Mouse (Mus musculus): ENCODE results near the gene Rnf225. TPM values are rescaled to one million over a fixed set of nuclear protein-coding genes. Genes with fewer than 3 reads are reported as not detected.
A peak's percentile ranks its signal among the peaks of the same experiment; 100 is the strongest.
"Not testable (repeated sequence)": the region's sequence is repeated elsewhere in the genome, so short reads cannot be mapped to it uniquely, and the experiment has no call there.

The Rnf225 gene
- polyA plus RNA-seq, 1 experiment from 2014 or later, result 0.74 TPM

GRCm38 (mm10) chr7:12905146-12905545, 22.1 kb upstream of the Rnf225 start:
- Histone ChIP-seq H3K27me3 (no peaks in the 10 kb centered on the region), H3K4me1 (peaks cover 7% of the 10 kb centered on the region), H3K4me2 (no peak overlapping the region), H3K36me3 (ENCODE audit: poor library complexity, severe bottlenecking) (peaks cover 62% of the 10 kb centered on the region), H3K27ac (no peak overlapping the region), H3K9me3 (replicated peaks) (no peaks in the 10 kb centered on the region), H3K4me3 (no peak overlapping the region), H3K9ac (no peak overlapping the region)
- ATAC-seq, result no peak
- 91% methylated on average over 1 of the region's 1 CpGs for WGBS

- Histone ChIP-seq H3K9ac (peak overlapping the region; percentile 68), H3K36me3 (ENCODE audit: poor library complexity, severe bottlenecking) (peaks cover 47% of the 10 kb centered on the region), H3K4me2 (peak overlapping the region; percentile 64), H3K4me1 (peaks cover 7% of the 10 kb centered on the region), H3K27ac (peak overlapping the region; percentile 81), H3K27me3 (no peaks in the 10 kb centered on the region), H3K9me3 (replicated peaks) (no peaks in the 10 kb centered on the region), H3K4me3 (peak overlapping the region; percentile 49)
- WGBS, result 46% methylated on average over 7 of the region's 7 CpGs
- peak; percentile 43 for ATAC-seq
Observed at GRCm38 (mm10) chr7:12909498-12909962, 17.7 kb upstream of the Rnf225 start.

GRCm38 (mm10) chr7:12910181-12910668, 17.0 kb upstream of the Rnf225 start:
- Histone ChIP-seq H3K4me2 (peak overlapping the region; percentile 64), H3K9me3 (replicated peaks) (no peaks in the 10 kb centered on the region), H3K27ac (peak overlapping the region; percentile 81), H3K4me1 (peaks cover 7% of the 10 kb centered on the region), H3K9ac (peak overlapping the region; percentile 68), H3K27me3 (no peaks in the 10 kb centered on the region), H3K36me3 (ENCODE audit: poor library complexity, severe bottlenecking) (peaks cover 40% of the 10 kb centered on the region), H3K4me3 (peak overlapping the region; percentile 49)
- peak; percentile 88 for ATAC-seq
- WGBS, result 11% methylated on average over 19 of the region's 19 CpGs

- Histone ChIP-seq H3K4me3 (no peak overlapping the region), H3K4me1 (peaks cover 7% of the 10 kb centered on the region), H3K27me3 (no peaks in the 10 kb centered on the region), H3K36me3 (ENCODE audit: poor library complexity, severe bottlenecking) (peaks cover 7% of the 10 kb centered on the region), H3K9ac (no peak overlapping the region), H3K4me2 (no peak overlapping the region), H3K27ac (no peak overlapping the region), H3K9me3 (replicated peaks) (no peaks in the 10 kb centered on the region)
- ATAC-seq, result no peak
Observed at GRCm38 (mm10) chr7:12913556-12913955, 13.7 kb upstream of the Rnf225 start.

GRCm38 (mm10) chr7:12920495-12920894, 6.7 kb upstream of the Rnf225 start:
- not testable (repeated sequence) for H3K9me3 ChIP-seq (replicated peaks); H3K4me3 ChIP-seq; H3K27ac ChIP-seq; H3K9ac ChIP-seq; ATAC-seq; H3K27me3 ChIP-seq
- Histone ChIP-seq H3K36me3 (ENCODE audit: poor library complexity, severe bottlenecking) (peaks cover 24% of the 10 kb centered on the region), H3K4me1 (peaks cover 17% of the 10 kb centered on the region), H3K4me2 (0 out of 2 replicates have a peak overlapping the region, but pooled peaks have one; percentile 7)
- whole genome bisulfite sequencing, result 90% methylated on average over 7 of the region's 8 CpGs

- Histone ChIP-seq H3K27ac (peak overlapping the region; percentile 85), H3K9me3 (replicated peaks) (no peaks in the 10 kb centered on the region), H3K4me2 (peak overlapping the region; percentile 86), H3K36me3 (ENCODE audit: poor library complexity, severe bottlenecking) (peaks cover 32% of the 10 kb centered on the region), H3K4me1 (peaks cover 17% of the 10 kb centered on the region), H3K9ac (peak overlapping the region; percentile 82), H3K27me3 (peaks cover 3% of the 10 kb centered on the region), H3K4me3 (peak overlapping the region; percentile 80)
- WGBS, result 0% methylated on average over 3 of the region's 3 CpGs
- ATAC-seq, result no peak
Observed at GRCm38 (mm10) chr7:12921318-12921704, 5.9 kb upstream of the Rnf225 start.

- Histone ChIP-seq H3K27ac (peak within 1 kb of the TSS; percentile 85), H3K9me3 (replicated peaks) (no peaks in the 10 kb centered on the region), H3K9ac (peak within 1 kb of the TSS; percentile 85), H3K4me1 (peaks cover 17% of the 10 kb centered on the region), H3K36me3 (ENCODE audit: poor library complexity, severe bottlenecking) (peaks cover 38% of the 10 kb centered on the region), H3K27me3 (peaks cover 8% of the 10 kb centered on the region), H3K4me2 (peak within 1 kb of the TSS; percentile 95), H3K4me3 (peak within 1 kb of the TSS; percentile 80)
- peak; percentile 99 for ATAC-seq
- WGBS, result under 1% methylated on average over 55 of the region's 55 CpGs
Observed at GRCm38 (mm10) chr7:12921705-12922465, 5.3 kb upstream of the Rnf225 start, which contains the start of gene Rps5. Rps5 (plus strand) TSS chr7:12922290.

- peaks cover 18% of the 10 kb centered on the region for H3K4me1 ChIP-seq
- WGBS, result 3% methylated on average over 8 of the region's 8 CpGs
- peak overlapping the region; percentile 80 for H3K4me3 ChIP-seq
- H3K9me3 ChIP-seq (replicated peaks), result no peaks in the 10 kb centered on the region
- no peak overlapping the region for H3K27ac ChIP-seq
- peak overlapping the region; percentile 95 for H3K4me2 ChIP-seq
- H3K36me3 ChIP-seq (ENCODE audit: poor library complexity, severe bottlenecking), result peaks cover 45% of the 10 kb centered on the region
- peaks cover 17% of the 10 kb centered on the region for H3K27me3 ChIP-seq
- no peak for ATAC-seq
- peak overlapping the region; percentile 85 for H3K9ac ChIP-seq
Observed at GRCm38 (mm10) chr7:12922729-12923128, 4.5 kb upstream of the Rnf225 start.

GRCm38 (mm10) chr7:12926316-12926715, 900 bp upstream of the Rnf225 start:
- H3K4me3 ChIP-seq, result no peak overlapping the region
- H3K36me3 ChIP-seq (ENCODE audit: poor library complexity, severe bottlenecking), result peaks cover 50% of the 10 kb centered on the region
- no peak overlapping the region for H3K4me2 ChIP-seq
- H3K9me3 ChIP-seq (replicated peaks), result no peaks in the 10 kb centered on the region
- no peak overlapping the region for H3K27ac ChIP-seq
- peaks cover 26% of the 10 kb centered on the region for H3K4me1 ChIP-seq
- H3K9ac ChIP-seq, result no peak overlapping the region
- no peak for ATAC-seq
- WGBS, result 89% methylated on average over 7 of the region's 7 CpGs
- H3K27me3 ChIP-seq, result peaks cover 32% of the 10 kb centered on the region

- peak; percentile 48 for ATAC-seq
Observed at GRCm38 (mm10) chr7:12927693-12928589, 725 bp downstream of the Rnf225 start.

GRCm38 (mm10) chr7:12933615-12934140, 6.5 kb downstream of the Rnf225 start:
- Histone ChIP-seq H3K9ac (no peak overlapping the region), H3K27ac (no peak overlapping the region), H3K9me3 (replicated peaks) (no peaks in the 10 kb centered on the region), H3K27me3 (peaks cover 5% of the 10 kb centered on the region), H3K4me2 (no peak overlapping the region), H3K4me3 (no peak overlapping the region), H3K4me1 (no peaks in the 10 kb centered on the region), H3K36me3 (ENCODE audit: poor library complexity, severe bottlenecking) (peaks cover 5% of the 10 kb centered on the region; the same call in 1 of the 2 replicates)
- ATAC-seq, result no peak
- 72% methylated on average over 4 of the region's 4 CpGs for WGBS

More at GRCm38 (mm10) chr7:12927693-12928589, 725 bp downstream of the Rnf225 start:
- H3K27me3 ChIP-seq, result peaks cover 32% of the 10 kb centered on the region
- WGBS, result 4% methylated on average over 63 of the region's 65 CpGs
- no peaks in the 10 kb centered on the region for H3K9me3 ChIP-seq (replicated peaks)
- peaks cover 50% of the 10 kb centered on the region for H3K36me3 ChIP-seq (ENCODE audit: poor library complexity, severe bottlenecking)
- H3K4me3 ChIP-seq, result peak overlapping the region; percentile 23
- peaks cover 22% of the 10 kb centered on the region for H3K4me1 ChIP-seq
- H3K9ac ChIP-seq, result peak overlapping the region; percentile 52
- no peak overlapping the region for H3K27ac ChIP-seq
- peak overlapping the region; percentile 48 for H3K4me2 ChIP-seq

All from forebrain, embryonic 13.5 days (tissue).